Mouse (Mus musculus): Measurements from ENCODE around the gene Ola1.

- TF ChIP-seq CTCF (IDR thresholded peaks at IDR 0.05; ENCODE audit: low read depth) (no peak), EP300 (IDR thresholded peaks at IDR 0.05; ENCODE audit: low read depth) (no peak)
These were observed 45.3 kb upstream of the Ola1 start for GRCm38 (mm10) chr2:73263794-73264610.

All from heart, postnatal 0 days (tissue).